Mouse (Mus musculus): Measurements from ENCODE around the gene Cd44. TPM values are rescaled to one million over a fixed set of nuclear protein-coding genes. Genes with fewer than 3 reads are reported as not detected.

Cd44 gene
- polyA plus RNA-seq, 1 experiment: 77.1 TPM

- Histone ChIP-seq H3K27me3 (ENCODE audit: control insufficient read depth, insufficient read depth, insufficient read length) (no peaks in the 10 kb centered on the region), H3K36me3 (ENCODE audit: control insufficient read depth, insufficient read depth) (peaks cover 18% of the 10 kb centered on the region), H3K4me2 (ENCODE audit: low read depth) (peak overlapping the region; percentile 66), H3K4me3 (no peak overlapping the region), H3ac (ENCODE audit: control insufficient read depth, insufficient read length) (no peak overlapping the region), H3K79me2 (ENCODE audit: control insufficient read depth, insufficient read depth) (peaks cover 100% of the 10 kb centered on the region)
- no peak for TF ChIP-seq USF1 (IDR thresholded peaks at IDR 0.05; ENCODE audit: low read depth)
- TF ChIP-seq SRF (IDR thresholded peaks at IDR 0.05; ENCODE audit: control insufficient read depth, insufficient read length, low read depth): no peak
- no peak for TF ChIP-seq MAX (IDR thresholded peaks at IDR 0.05; ENCODE audit: low read depth)
- TF ChIP-seq CEBPB (IDR thresholded peaks at IDR 0.05; ENCODE audit: insufficient read depth, poor library complexity, severe bottlenecking): no peak
- no peak for TF ChIP-seq E2F4 (IDR thresholded peaks at IDR 0.05; ENCODE audit: insufficient read depth)
- peak in 1 of 3 experiments; percentile 64 for TF ChIP-seq MYOD1 (IDR thresholded peaks at IDR 0.05; ENCODE audit: control insufficient read depth in 1 of 3, insufficient read length in 2 of 3, low read depth in 2 of 3)
- TF ChIP-seq MYOG (IDR thresholded peaks at IDR 0.05; ENCODE audit: control insufficient read depth in 1 of 3, insufficient read depth in 1 of 3, insufficient read length in 2 of 3, low read depth in 2 of 3): peak in 1 of 3 experiments; percentile 45
- TF ChIP-seq POLR2AphosphoS2 (IDR thresholded peaks at IDR 0.05; ENCODE audit: insufficient read length, low read depth): no peak
- TF ChIP-seq POLR2A (IDR thresholded peaks at IDR 0.05; ENCODE audit: insufficient read length, low read depth): no peak
Measured at GRCm38 (mm10) chr2:102894785-102895184, 6.7 kb downstream of the Cd44 start.

- Histone ChIP-seq H3K4me3 (no peak overlapping the region), H3K36me3 (ENCODE audit: control insufficient read depth, insufficient read depth) (peaks cover 44% of the 10 kb centered on the region), H3K79me2 (ENCODE audit: control insufficient read depth, insufficient read depth) (peaks cover 100% of the 10 kb centered on the region), H3K4me2 (ENCODE audit: low read depth) (no peak overlapping the region), H3ac (ENCODE audit: control insufficient read depth, insufficient read length) (no peak overlapping the region), H3K27me3 (ENCODE audit: control insufficient read depth, insufficient read depth, insufficient read length) (no peaks in the 10 kb centered on the region)
- TF ChIP-seq MYOD1 (IDR thresholded peaks at IDR 0.05; ENCODE audit: control insufficient read depth in 1 of 3, insufficient read length in 2 of 3, low read depth in 2 of 3): peak in 1 of 3 experiments; percentile 35
- TF ChIP-seq MYOG (IDR thresholded peaks at IDR 0.05; ENCODE audit: control insufficient read depth in 1 of 3, insufficient read depth in 1 of 3, insufficient read length in 2 of 3, low read depth in 2 of 3): peak in 1 of 3 experiments; percentile 51
- no peak for TF ChIP-seq POLR2AphosphoS2 (IDR thresholded peaks at IDR 0.05; ENCODE audit: insufficient read length, low read depth)
Measured at GRCm38 (mm10) chr2:102888688-102889225, 12.7 kb downstream of the Cd44 start.

GRCm38 (mm10) chr2:102887137-102887536 lies 14.3 kb downstream of the Cd44 start:
- Histone ChIP-seq H3K27me3 (ENCODE audit: control insufficient read depth, insufficient read depth, insufficient read length) (no peaks in the 10 kb centered on the region), H3K36me3 (ENCODE audit: control insufficient read depth, insufficient read depth) (peaks cover 51% of the 10 kb centered on the region), H3K79me2 (ENCODE audit: control insufficient read depth, insufficient read depth) (peaks cover 100% of the 10 kb centered on the region), H3ac (ENCODE audit: control insufficient read depth, insufficient read length) (no peak overlapping the region), H3K4me2 (ENCODE audit: low read depth) (no peak overlapping the region), H3K4me3 (no peak overlapping the region)
- TF ChIP-seq E2F4 (IDR thresholded peaks at IDR 0.05; ENCODE audit: insufficient read depth) (no peak), SRF (IDR thresholded peaks at IDR 0.05; ENCODE audit: control insufficient read depth, insufficient read length, low read depth) (no peak), MYOG (IDR thresholded peaks at IDR 0.05; ENCODE audit: control insufficient read depth in 1 of 3, insufficient read depth in 1 of 3, insufficient read length in 2 of 3, low read depth in 2 of 3) (no peak), CEBPB (IDR thresholded peaks at IDR 0.05; ENCODE audit: insufficient read depth, poor library complexity, severe bottlenecking) (no peak), REST (IDR thresholded peaks at IDR 0.05; ENCODE audit: insufficient read depth, insufficient read length) (no peak), TCF12 (IDR thresholded peaks at IDR 0.05; ENCODE audit: insufficient read depth, poor library complexity, severe bottlenecking) (no peak), MAX (IDR thresholded peaks at IDR 0.05; ENCODE audit: low read depth) (no peak), POLR2A (IDR thresholded peaks at IDR 0.05; ENCODE audit: insufficient read length, low read depth) (no peak), MYOD1 (IDR thresholded peaks at IDR 0.05; ENCODE audit: control insufficient read depth in 1 of 3, insufficient read length in 2 of 3, low read depth in 2 of 3) (no peak), USF1 (IDR thresholded peaks at IDR 0.05; ENCODE audit: low read depth) (no peak), TCF3 (IDR thresholded peaks at IDR 0.05; ENCODE audit: insufficient read length, low read depth) (no peak), POLR2AphosphoS2 (IDR thresholded peaks at IDR 0.05; ENCODE audit: insufficient read length, low read depth) (no peak)

GRCm38 (mm10) chr2:102886306-102886935 lies 15.0 kb downstream of the Cd44 start:
- H3K79me2 ChIP-seq (ENCODE audit: control insufficient read depth, insufficient read depth): peaks cover 100% of the 10 kb centered on the region
- H3K4me2 ChIP-seq (ENCODE audit: low read depth): no peak overlapping the region
- H3ac ChIP-seq (ENCODE audit: control insufficient read depth, insufficient read length): no peak overlapping the region
- peaks cover 45% of the 10 kb centered on the region for H3K36me3 ChIP-seq (ENCODE audit: control insufficient read depth, insufficient read depth)
- H3K27me3 ChIP-seq (ENCODE audit: control insufficient read depth, insufficient read depth, insufficient read length): no peaks in the 10 kb centered on the region
- no peak for TF ChIP-seq POLR2AphosphoS2 (IDR thresholded peaks at IDR 0.05; ENCODE audit: insufficient read length, low read depth)
- TF ChIP-seq MAX (IDR thresholded peaks at IDR 0.05; ENCODE audit: low read depth): no peak
- H3K4me3 ChIP-seq: no peak overlapping the region

GRCm38 (mm10) chr2:102882597-102883272 lies 18.7 kb downstream of the Cd44 start:
- H3ac ChIP-seq (ENCODE audit: control insufficient read depth, insufficient read length): no peak overlapping the region
- H3K27me3 ChIP-seq (ENCODE audit: control insufficient read depth, insufficient read depth, insufficient read length): no peaks in the 10 kb centered on the region
- TF ChIP-seq SRF (IDR thresholded peaks at IDR 0.05; ENCODE audit: control insufficient read depth, insufficient read length, low read depth) (no peak), USF1 (IDR thresholded peaks at IDR 0.05; ENCODE audit: low read depth) (no peak), POLR2A (IDR thresholded peaks at IDR 0.05; ENCODE audit: insufficient read length, low read depth) (no peak), E2F4 (IDR thresholded peaks at IDR 0.05; ENCODE audit: insufficient read depth) (no peak), MAX (IDR thresholded peaks at IDR 0.05; ENCODE audit: low read depth) (no peak)
- H3K36me3 ChIP-seq (ENCODE audit: control insufficient read depth, insufficient read depth): peaks cover 36% of the 10 kb centered on the region
- H3K4me2 ChIP-seq (ENCODE audit: low read depth): no peak overlapping the region
- no peak overlapping the region for H3K4me3 ChIP-seq
- H3K79me2 ChIP-seq (ENCODE audit: control insufficient read depth, insufficient read depth): peaks cover 100% of the 10 kb centered on the region

All from myocyte (in vitro differentiated cells).